Mouse (Mus musculus): ENCODE measurements at regions not wholly inside any gene's neighbourhood (a gene's known extent, or its start where the extent isn't known, plus 50 kb on each side); places are given as distances from the start of the nearest gene placed in this dataset.

DNA sequence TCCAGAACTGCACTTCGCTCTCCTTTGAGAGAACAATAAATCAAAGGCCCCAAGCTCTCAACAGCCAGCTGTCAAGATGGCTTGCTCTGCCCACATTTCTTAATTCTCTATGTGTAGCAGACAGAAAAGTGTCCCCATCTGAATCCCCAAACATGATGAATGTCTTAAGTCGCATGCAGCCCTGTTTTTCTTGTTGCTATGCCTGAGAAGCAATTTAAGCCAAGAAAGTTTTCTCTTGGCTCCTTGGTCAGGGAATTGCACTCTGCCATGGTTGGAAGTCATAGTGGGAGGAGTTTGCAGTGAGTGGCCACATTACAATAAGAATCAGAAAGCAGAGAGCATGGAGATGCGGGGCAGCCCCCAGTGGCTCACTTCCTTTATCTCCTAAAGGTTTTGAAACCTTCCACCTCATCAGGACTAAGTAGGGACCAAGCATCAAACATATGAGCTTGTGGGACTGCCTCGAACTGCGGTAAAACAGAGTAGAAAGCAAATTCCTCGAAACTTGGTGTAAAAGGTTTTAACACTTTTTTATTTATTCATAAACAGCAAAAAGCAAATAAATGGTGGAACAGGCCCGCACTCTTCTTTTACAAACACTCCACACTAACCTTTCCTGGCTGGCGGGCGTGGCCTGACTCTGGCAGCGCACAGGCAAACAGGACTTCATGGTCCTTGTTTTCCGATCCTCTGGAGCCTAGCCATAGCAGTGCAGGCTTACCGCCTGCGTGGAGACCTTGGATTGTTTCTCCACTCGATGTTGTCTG, 227.4 kb downstream of the Ankrd50 start:
- in situ Hi-C loops (cut with MboI, MseI), result no loop called here

DNA sequence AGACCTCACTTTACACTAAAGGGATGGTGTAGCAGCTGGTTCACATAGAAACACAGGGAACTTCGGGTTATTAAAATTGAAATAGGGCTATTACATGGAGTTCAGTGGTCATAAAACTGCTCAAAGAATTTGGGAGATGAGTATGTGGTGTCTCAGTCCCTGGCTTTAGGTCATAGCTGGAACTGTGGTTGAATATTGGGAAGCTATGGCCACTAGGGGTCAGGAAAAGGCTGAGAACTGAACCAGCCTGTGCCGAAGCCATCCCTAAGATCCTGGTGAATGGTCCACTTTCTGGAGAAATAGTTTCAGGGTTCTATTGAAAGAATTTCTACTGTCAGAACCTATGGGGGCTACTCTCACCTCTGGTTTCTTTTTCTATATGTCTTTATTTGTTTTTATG, 229.0 kb downstream of the Ankrd50 start:
- in situ Hi-C loops (cut with MboI, MseI), result no loop called here

DNA sequence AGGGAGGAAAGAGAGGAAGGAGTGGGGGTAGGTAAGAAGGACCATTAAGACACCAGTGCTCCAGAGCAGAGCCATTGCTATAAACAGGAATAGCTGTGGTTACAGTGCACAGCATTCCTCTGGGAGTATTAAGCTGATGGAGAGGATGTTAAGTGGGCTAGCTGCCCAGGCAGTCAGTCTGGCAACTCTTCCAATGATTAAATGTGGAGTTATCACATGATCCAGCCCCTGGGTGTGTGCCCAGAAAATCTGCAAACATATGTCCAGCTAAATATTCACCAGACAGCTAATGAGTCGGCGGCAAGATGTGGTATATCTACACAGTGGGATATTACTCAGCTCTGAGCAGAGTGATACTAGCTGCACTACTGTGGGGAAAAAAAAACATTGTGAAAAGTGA, 229.7 kb downstream of the Ankrd50 start:
- in situ Hi-C loops (cut with MboI, MseI), result no loop called here

DNA sequence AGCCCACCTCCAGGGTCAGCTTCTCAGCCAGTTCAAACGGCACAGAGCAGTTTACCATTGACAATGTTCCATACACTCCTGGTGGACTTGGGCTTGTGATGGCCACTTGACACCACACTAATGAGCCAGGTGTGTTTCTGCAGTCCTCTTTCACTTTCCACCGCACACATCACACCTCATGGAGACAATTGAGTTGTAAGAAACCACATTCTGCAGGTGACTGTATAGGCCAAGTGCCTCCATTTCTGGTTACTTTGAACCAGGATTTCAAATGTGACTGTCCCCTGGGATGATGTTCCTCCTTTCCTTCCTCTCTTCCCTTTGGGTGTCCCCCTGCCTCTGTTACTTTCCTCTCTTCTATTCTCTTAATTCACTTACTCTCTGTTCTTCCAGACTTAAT, 233.1 kb downstream of the Ankrd50 start:
- in situ Hi-C loops (cut with MboI, MseI), result no loop called here

DNA sequence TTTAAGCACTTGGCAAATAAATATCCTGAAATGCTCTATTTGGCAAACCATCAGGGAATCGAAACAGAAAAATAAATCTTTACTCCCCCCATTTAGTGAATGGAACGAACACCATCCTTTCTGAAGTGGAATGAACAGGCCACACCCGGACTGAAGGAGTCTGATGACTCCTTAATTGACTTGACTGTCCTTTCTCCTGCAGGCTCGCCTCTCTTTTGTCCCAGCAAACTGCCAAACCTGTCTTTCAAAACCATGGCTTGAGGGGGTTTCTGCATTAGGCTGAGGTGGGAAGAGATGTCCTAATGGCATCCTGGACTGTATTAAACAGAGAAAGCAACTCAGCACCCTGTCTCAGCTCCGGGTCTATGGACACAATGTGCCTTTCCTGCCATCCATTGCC, 234.1 kb downstream of the Ankrd50 start:
- in situ Hi-C loops (cut with MboI, MseI), result no loop called here

DNA sequence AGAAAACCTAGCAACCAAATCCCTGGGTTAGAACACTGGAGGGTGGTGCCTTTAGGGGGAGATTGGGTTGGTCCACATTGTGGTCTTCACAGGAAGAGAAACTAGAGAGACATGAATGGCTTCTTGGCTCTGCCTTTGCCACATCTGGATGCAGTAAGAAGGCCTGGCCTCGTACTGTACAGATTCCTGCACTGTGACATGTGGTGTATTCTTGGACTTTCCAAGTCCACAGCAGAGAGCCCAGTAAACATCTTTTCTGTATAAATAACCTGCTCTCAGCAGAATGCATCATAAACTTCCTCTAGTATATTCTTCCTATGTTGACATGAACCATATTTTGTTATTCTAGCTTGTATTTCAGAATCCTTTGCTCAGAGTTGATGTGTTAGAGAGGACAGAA, 235.7 kb downstream of the Ankrd50 start:
- in situ Hi-C loops (cut with MboI, MseI), result loop anchor here (5.0 kb wide), 2 partner anchors 368 to 593 kb away; no protein-coding TSS in a partner anchor

DNA sequence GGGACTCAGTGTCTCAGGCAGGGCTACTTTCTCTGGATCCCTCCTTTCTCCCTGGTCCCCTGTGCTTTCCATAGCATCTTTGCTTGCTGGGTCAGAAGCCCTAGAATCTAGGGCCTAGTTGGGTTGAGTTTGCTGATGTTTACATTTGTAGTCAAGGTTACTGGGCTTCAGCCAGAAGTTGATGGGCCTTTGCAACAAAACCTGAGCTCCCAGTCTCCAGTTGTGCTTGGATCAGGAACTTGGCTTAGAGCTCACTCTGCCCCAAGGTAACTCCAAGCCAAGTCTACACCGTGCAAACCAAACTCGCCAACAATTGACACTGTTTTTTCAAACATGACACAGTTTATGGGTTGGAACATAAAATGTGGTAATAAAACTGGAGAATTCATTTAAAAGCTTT, 238.2 kb downstream of the Ankrd50 start:
- in situ Hi-C loops (cut with MboI, MseI), result loop anchor here (5.0 kb wide), 2 partner anchors 371 to 596 kb away; no protein-coding TSS in a partner anchor

DNA sequence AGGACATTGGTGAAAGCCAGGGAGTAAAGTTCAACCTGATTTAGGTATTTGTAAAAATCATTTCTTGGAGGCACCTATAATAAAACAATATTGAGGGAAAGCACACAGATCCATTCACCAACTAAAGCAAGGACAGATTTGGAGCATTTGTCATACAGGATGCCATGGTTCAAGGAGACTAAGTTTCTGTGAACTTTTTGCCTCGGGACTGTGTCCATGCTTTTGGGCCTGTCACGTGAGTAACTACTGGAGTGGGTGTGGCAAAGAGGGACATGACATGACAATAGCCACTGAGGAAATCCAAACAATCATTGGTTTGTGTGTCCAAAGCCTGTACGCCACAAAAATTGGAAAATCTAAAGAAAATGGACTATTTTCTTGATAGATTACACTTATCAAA, 241.4 kb downstream of the Ankrd50 start:
- in situ Hi-C loops (cut with MboI, MseI), result no loop called here

DNA sequence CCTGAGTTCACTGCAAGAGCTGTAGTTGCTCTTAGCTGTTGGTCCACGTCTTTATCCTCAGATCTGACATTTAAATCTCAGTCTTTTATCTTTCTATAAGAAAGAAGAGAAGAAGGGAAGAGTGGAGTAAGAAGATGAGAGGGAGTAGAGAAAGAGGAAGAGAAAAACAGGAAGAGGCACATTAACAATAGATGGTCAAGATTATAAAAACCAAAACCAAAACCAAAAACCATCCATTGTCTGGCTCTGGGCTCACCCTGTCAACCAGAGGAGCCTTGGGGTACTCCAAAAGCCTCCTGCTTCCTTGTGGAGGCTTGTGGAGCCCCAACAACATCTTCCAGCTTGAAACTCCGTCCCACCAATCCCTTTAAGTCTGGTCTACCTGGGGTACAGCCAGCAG, 247.0 kb downstream of the Ankrd50 start:
- in situ Hi-C loops (cut with MboI, MseI), result no loop called here

DNA sequence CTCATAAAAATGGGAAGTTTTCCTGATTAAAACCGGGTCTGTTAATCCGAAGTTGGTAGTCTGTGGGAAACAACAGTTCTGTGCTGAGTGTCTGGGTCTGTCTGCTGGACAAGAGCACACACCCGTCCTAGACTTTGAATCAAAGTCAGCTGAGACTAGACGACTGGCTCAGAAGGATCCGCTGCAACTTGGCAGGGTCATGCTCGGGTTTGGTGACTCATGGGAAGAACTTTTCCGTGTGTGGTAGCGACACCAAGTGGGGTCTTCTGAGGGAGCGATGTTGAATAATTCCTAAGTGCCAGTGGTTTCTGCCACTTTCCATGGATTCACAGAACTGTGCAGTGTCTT, 248.9 kb downstream of the Ankrd50 start:
- in situ Hi-C loops (cut with MboI, MseI), result no loop called here

DNA sequence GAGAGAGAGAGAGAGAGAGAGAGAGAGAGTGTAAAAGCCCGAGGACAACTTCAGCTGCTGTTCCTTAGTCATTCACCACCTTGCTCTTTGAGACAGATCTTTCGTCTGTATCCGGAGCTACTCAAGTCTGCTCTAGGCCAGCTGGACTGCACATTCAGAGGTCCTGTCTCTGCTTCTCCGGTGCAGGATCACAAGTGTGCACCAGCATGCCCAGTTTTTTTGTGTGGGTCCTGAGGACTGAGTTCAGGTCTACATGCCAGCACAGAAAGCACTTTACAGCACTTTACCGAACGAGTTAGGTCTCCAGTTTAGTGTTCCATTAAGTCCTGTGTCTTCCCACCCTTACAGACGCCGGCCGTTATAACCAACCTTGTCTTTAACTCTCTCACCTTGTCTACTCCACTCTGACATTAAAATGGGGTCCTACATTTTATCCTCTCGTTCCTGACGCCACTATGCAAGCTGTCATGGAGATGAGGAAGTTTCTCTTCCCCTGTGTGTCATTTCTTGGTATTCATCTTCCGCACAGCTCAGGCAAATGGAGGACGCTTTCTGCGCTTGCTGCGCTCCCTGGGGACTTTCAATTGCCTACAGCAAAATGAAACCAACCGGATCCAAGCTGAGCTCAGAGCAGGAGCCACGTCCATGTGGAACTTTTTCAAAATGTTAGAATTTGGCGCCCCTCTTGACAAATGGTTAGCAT, 249.5 kb downstream of the Ankrd50 start:
- in situ Hi-C loops (cut with MboI, MseI), result no loop called here

DNA sequence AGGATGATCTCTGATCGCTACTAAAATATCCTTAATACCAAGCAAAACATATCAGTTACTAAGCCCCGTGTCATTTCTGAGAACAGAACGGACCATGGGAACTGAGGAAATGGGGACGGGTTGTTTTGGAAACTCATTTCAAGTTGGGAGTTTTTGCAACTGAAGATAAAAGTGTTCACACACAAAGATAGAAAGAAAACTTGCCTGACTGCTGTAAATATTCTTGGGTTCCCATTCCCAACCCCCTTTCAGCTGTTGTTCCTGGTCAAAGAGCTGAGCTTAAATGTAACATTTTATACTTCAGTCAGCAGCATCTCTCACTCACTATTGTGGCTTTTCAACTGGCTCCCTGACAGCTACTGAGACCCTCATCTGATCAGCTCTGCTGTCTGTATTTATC, 250.1 kb downstream of the Ankrd50 start:
- in situ Hi-C loops (cut with MboI, MseI), result no loop called here

DNA sequence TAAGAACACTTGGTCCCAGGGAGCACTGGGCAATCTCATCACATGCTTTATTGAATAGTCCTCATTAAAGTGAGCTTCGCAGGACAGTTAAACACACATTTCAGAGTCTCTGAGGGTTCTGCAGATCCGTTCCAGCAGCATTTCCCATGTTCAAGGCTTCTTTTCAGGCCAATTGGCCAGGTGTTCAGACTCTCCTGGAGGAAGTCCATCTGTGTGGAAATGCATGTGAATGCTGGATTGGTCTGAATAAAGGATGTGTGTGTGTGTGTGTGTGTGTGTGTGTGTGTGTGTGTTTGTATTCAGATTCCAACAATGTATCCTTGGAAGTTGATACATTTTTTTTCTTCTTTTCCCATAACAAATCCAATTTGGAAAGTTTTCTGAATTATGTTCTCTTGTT, 250.6 kb downstream of the Ankrd50 start:
- in situ Hi-C loops (cut with MboI, MseI), result no loop called here

DNA sequence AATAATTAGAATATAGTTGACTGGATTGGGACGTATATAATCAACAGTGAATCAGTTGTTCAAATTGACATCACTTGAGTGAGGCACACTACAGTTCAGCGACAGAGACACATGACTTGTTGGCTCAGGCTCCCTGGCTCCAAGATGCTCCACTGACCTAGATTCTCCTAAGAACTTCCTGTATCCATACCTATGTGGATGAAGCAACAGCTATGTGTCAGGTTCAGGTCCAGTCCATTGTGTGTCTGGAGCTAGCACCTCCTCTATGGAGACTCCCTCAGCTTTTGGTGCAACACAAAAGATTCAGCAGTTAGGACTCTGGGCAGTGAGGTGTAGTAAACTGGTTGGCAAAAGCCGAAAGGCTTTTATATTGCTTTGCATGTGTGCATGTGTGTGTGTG, 251.6 kb downstream of the Ankrd50 start:
- in situ Hi-C loops (cut with MboI, MseI), result no loop called here

DNA sequence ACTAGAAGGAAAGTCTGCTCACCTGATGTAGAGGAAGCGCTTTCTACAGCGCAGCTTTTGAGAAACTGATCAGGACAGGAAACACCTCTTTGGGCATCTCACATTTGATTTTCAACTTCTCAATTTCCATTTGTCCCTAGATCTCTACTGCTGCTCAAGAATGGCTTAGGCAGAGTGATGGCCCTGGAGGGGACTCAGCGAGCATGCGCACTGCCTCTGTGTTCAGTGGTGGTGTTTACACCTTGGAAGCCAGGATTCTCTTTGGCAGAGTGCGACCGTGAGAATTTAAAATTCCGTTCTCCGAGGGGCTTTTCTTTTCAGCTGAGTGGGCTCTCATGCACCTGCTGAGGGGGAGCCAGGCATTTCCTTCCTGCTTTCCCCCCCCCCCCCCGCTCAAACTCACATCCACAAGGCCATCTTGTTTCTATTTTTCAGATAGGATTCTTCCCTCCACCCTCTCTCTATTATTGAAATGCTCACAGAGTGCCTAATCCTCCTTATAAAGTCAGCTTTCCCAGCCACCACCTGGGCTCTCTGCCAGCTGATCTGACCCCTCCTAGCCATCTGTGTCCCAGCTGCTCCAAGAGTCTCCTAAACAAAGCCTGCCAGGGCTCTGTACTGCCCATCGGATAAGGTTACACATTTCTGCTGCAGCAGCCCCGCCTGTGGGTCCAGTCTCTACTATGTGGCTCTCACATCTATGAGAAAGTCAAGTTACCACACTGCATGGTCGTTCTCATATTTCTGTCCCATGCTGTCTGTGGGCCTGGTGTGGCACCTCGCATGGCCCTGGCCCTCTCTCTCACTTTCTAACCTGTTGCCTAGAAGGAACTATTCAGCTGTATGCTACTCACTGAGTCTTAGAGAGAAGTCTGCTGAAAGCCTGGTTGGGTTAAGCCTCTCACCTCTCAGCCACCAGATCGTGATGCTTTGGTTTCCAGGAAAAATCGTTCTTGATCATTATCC, 252.2 kb downstream of the Ankrd50 start:
- in situ Hi-C loops (cut with MboI, MseI), result no loop called here

DNA sequence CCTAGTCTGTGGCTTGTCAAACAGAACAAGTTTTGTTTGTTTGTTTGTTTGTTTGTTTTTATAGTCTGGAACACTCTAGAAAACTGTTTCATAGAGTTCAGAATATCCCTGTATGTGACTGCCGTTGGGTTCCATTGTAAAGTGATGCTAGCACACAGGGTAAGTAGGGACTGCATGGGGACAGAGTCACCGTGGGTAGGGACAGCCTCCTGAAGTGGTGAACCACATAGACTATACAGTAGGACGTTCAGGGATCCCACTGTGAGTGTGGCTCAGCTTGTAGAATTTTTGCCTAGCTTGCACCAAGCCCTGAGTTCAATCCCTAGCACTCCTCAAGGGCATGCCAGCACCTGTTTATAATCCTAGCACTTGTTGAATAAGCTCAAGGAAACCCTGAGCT, 253.1 kb downstream of the Ankrd50 start:
- in situ Hi-C loops (cut with MboI, MseI), result no loop called here

DNA sequence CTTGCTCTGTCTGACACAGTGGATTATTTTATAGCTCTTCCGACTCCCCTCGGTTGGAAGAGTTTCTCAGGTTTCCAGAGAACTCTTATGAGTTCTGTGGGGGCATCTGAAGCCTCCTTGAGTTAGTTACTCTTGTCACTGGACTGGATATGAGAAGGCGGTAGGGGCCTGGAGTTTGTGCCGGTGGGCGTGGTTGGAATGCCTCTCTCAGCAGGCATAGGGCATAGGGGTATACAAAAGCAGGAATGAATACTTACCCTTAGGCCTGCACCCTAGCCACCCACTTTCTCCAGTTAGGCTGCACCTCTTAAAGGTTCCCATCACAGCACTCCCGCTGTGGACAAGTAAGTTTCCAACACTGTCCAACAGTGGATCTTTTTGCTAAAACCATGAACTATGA, 253.8 kb downstream of the Ankrd50 start:
- in situ Hi-C loops (cut with MboI, MseI), result no loop called here

DNA sequence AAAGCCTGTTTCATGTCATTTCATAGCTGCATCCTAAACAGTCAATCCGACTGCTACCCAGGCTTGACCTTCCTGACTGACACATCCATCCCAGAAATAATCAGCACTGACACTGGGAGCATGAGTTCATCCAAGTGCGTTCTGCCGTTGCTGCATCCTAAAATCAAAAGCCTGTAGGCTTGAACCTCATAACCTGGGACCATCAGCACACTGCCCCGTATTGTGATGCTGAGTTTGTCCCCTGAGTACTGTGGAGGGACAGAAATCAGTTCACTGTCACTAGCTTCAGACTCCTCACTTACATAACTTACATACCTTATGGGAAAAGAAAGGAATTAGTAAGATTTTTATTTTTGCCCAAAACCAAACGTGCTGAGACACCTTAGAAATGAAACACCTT, 255.0 kb downstream of the Ankrd50 start:
- in situ Hi-C loops (cut with MboI, MseI), result loop anchor here (10.0 kb wide), 1 partner anchor 625 kb away; no protein-coding TSS in a partner anchor

DNA sequence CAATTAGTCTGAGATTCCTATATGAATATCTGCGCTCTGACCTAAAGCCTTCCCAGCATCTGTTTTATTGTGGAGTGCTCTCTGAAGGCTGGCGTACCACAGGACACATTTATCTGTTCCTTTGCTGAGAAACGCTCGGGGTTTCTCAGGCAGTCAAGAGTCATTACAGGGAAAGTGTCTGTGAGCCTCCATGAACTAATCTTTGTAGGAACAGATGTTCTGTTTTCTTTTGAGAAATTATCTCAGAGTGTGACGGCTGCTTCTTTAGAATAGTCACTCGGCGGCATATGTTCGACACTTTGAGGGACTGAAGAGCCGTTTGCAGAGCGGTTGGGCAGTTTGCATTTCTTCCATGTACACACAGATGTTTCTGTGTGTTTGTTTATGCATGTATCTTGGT, 255.6 kb downstream of the Ankrd50 start:
- in situ Hi-C loops (cut with MboI, MseI), result loop anchor here (10.0 kb wide), 1 partner anchor 624 kb away; no protein-coding TSS in a partner anchor

DNA sequence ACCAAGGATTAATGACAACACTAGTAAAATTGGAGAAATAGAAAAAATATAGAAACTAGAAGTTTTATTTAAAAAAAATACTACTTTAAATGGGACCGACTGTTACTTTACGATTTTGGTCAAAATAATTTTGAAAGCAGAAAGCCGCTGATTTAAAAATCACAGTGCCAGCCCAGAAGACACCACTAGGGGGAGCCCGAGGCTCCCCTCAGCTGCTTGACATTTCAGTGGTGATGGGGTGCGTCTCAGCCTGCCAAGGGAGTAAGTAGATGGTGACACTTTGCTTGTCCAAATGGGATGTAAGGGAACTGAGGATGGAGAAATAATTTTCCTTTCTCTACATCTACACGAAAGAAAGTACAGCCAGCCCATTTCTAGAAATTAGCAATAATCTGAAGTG, 257.0 kb downstream of the Ankrd50 start:
- in situ Hi-C loops (cut with MboI, MseI), result loop anchor here (10.0 kb wide), 1 partner anchor 623 kb away; no protein-coding TSS in a partner anchor

DNA sequence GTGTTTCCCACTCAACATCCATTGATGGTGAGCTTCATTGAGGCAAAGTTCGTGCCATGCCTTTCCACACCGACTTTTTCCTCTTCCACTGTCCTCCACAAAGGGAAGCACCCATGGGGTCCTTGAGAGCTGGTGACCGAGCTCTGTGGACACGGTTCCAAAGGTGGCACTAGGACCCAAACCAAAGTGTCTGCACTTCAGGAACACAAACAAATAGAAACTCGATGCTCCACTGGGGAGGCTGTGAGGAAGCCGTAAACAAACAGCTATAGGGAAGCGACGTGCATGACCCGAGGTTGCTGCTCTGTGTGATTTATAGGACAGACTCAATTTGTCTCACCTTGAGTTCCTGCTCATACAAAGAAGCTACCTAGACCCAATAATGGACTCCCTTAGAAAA, 257.5 kb downstream of the Ankrd50 start:
- in situ Hi-C loops (cut with MboI, MseI), result loop anchor here (10.0 kb wide), 1 partner anchor 622 kb away; no protein-coding TSS in a partner anchor

DNA sequence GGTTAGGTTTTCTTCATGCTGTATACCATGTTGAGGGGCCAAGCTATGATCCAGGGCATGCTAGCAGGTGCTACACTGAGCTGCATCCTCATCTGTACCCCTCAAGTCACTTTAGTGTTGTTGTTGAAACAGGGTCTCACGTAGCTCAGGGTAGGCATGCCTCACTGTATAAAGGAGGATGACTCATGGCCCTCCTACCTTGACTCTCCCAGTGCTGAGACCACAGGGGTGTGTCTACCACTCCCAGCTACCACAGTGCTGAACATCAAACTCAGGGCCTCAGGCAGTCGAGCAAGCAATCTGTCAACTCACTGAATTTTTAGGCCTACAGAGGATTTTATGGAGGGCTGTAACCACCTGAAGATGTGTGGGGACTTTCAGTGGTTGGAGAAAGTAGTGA, 258.5 kb downstream of the Ankrd50 start:
- in situ Hi-C loops (cut with MboI, MseI), result loop anchor here (10.0 kb wide), 1 partner anchor 621 kb away; no protein-coding TSS in a partner anchor

Measured in T-helper 1 cell (primary cell).